Mouse (Mus musculus): ENCODE measurements around the gene Dis3l2. TPM values are rescaled to one million over a fixed set of nuclear protein-coding genes. Genes with fewer than 3 reads are reported as not detected.

The Dis3l2 gene
- polyA plus RNA-seq (2015; fragmentation: Nextera tagmentation; extraction: Ambion mirVana): 32.9 and 34.2 TPM in 2 replicates

DNA sequence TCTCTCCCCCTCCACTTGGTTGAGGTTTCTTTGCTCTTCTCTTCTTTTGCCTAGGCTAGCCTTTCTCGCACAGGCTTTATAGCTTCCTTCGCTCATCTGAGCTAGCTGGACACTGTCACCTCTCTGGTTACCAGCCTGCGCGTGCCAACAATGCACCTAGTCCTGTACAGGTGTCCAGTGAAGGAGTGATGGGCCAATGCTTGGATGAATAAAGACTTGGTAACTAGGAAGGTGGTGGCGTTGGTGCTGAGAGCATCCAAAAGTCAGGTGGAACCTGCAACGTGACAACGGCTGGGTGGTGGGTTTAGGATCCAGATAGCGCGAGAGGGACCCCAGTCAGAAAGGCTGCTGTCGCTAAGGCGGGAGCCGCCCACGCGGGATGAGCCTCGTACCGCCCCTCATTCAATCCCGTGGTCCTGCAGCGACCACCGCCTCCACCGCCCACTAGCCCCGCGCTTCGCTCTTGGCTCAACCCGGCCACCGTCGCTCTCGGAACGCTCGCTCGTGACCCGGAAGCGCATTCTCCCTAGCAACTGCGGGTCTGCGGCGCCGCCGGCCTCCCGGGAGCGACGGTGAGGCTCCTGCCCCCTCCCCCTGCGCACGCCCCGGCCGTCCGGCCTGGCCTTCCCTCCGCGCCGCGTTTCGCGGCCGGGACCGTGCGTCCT lies at the start of gene Dis3l2:
Dis3l2 (plus strand) TSS at position 509 of the 665 bp plus-strand sequence.
- 2% methylated on average over 53 of the region's 54 CpGs for WGBS
- ATAC-seq (ENCODE audit: low FRiP score): peak; percentile 98
- Histone ChIP-seq H3K4me1 (peaks cover 26% of the 10 kb centered on the region), H3K27me3 (replicated peaks) (no peaks in the 10 kb centered on the region), H3K27ac (replicated peaks) (peak within 1 kb of the TSS; percentile 91), H3K4me3 (replicated peaks) (peak within 1 kb of the TSS; percentile 87), H3K9me3 (replicated peaks) (no peaks in the 10 kb centered on the region), H3K36me3 (no peaks in the 10 kb centered on the region), H3K9ac (replicated peaks) (peak within 1 kb of the TSS; percentile 86), H3K4me2 (peak within 1 kb of the TSS; percentile 64)

DNA sequence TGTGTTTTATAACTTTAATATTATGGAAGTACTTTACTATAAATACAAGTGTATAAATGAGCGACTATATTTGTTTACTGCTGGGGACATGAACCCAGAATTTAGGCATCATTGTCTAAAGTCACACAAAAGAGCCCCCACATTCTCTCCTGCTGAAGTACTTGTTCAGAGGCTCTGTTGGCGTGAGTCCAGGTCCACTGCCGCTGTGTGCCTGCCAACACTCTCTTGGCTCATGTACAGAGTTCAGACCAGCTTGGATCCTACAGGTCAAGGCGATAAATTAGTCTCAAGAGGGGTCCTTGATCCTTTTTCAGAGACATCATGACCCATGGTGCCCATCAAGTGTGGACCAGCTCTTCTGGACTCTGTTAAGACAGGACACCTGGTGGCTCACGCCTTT lies 46.5 kb upstream of the Dis3l2 start:
- Histone ChIP-seq H3K4me2 (no peak overlapping the region), H3K27ac (replicated peaks) (no peak overlapping the region), H3K4me3 (replicated peaks) (no peak overlapping the region), H3K27me3 (replicated peaks) (no peaks in the 10 kb centered on the region), H3K36me3 (no peaks in the 10 kb centered on the region), H3K9me3 (replicated peaks) (no peaks in the 10 kb centered on the region), H3K4me1 (no peaks in the 10 kb centered on the region), H3K9ac (replicated peaks) (no peak overlapping the region)
- no peak for ATAC-seq (ENCODE audit: low FRiP score)
- WGBS: 85% methylated on average over 5 of the region's 5 CpGs

DNA sequence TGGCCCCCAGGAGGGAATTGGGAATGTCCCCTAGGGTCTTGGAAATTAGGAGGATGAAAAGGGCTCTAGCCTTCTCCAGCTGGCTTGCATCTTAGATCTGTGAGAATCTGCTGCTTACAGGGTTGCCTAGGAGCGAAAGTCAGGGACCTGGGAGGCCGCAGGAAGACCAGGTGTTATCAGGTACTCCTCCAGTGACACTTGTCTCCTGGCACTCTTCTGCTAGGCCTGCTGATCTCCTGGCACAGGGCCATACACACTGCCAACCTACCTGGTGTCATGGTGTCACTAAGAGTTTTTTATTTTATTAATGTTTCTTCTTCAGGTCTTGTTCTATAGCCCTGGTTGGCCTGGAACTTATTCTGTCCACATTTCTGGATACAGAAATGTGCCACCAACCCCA lies 38.5 kb upstream of the Dis3l2 start:
- no peak overlapping the region for H3K27ac ChIP-seq (replicated peaks)
- no peak overlapping the region for H3K4me2 ChIP-seq
- no peak overlapping the region for H3K4me3 ChIP-seq (replicated peaks)
- no peak overlapping the region for H3K9ac ChIP-seq (replicated peaks)
- no peaks in the 10 kb centered on the region for H3K36me3 ChIP-seq
- peaks cover 10% of the 10 kb centered on the region for H3K4me1 ChIP-seq
- H3K27me3 ChIP-seq (replicated peaks): 0 out of 2 replicates have a peak, but pooled peaks cover 9% of the 10 kb centered on the region
- ATAC-seq (ENCODE audit: low FRiP score): no peak
- H3K9me3 ChIP-seq (replicated peaks): no peaks in the 10 kb centered on the region
- 83% methylated on average over 2 of the region's 2 CpGs for WGBS

DNA sequence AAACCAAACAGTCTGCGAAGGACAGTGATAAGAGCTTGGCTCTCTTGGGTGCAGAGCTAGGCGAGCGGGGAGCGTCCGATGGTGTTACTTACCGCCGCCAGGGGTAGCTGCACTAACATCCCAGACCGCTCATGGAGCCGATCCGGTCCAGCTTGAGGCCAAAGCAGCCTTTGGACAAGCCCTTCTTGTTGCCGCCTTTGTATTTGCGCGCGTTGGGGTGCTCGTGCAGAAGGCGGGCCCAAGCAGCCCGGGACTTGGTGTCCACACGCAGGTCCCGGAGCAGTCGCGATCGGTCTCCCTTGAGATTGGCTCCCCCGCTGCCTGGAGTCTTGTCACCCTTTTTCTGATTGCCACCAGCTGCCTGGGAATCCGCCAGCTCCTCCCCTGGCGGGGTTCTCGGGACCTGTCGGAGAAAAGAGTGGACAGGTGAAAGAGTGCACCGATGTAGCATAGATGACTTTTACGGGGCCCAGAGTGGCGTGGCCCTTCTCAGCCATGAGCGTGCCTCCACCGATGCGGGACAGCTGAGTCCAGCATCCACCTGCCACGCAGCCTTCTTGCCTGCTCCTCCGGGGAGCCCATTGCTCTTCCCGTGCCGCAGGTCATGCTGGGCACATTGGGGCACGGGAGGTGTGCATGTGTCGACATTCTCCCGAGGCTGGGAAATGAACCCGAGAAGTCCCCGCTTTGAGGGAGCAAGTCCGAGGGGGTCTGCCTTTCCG lies 33.9 kb upstream of the Dis3l2 start:
- peaks cover 16% of the 10 kb centered on the region for H3K27me3 ChIP-seq (replicated peaks)
- peak overlapping the region; percentile 56 for H3K4me3 ChIP-seq (replicated peaks)
- peak overlapping the region; percentile 72 for H3K27ac ChIP-seq (replicated peaks)
- peak overlapping the region; percentile 98 for H3K4me2 ChIP-seq
- peak; percentile 69 for ATAC-seq (ENCODE audit: low FRiP score)
- H3K9ac ChIP-seq (replicated peaks): peak overlapping the region; percentile 68
- WGBS: 1% methylated on average over 43 of the region's 44 CpGs
- H3K4me1 ChIP-seq: peaks cover 16% of the 10 kb centered on the region
- no peaks in the 10 kb centered on the region for H3K36me3 ChIP-seq
- no peaks in the 10 kb centered on the region for H3K9me3 ChIP-seq (replicated peaks)

DNA sequence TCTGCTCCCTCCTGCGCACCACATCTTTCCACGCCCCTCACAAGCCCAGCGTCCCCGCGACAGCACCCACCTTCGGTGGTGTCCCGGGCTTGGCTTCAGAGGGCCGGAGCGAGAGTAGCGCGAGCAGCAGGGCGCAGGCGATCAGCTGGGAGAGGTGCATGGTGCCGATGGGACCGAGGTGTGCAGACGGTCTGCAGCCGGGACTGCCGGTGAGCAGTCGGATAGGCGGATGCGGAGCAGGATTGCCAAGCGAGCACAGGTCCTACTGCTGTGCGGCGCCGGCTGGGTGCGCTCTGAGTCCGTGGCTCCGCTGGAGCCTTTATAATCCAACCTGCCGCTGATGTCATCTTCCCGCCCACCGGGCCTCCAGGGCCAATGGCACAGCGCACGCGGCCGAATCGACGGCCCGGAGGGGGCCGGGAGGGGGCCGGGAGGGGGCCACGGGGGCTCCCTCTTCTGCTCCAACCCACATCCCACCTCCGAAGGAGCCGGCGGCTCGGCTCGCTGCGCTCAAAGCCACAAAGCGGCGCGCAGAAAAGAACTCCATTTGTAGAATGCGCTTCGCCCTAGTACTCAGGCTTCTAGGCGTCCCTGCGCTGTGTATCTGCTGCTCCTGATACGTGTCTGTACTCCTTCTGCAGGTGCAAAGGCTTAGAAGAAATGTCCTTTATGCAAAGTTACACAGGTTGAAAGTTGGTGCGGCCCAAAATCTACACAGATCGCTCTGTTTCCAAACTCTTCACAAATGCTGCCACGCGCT lies 33.1 kb upstream of the Dis3l2 start, which contains the start of gene Nppc:
Nppc (minus strand) TSS at position 293 of the 760 bp plus-strand sequence.
- H3K4me2 ChIP-seq: peak within 1 kb of the TSS; percentile 98
- H3K27ac ChIP-seq (replicated peaks): peak within 1 kb of the TSS; percentile 72
- peak; percentile 96 for ATAC-seq (ENCODE audit: low FRiP score)
- H3K27me3 ChIP-seq (replicated peaks): peaks cover 16% of the 10 kb centered on the region
- peaks cover 16% of the 10 kb centered on the region for H3K4me1 ChIP-seq
- peak within 1 kb of the TSS; percentile 56 for H3K4me3 ChIP-seq (replicated peaks)
- no peaks in the 10 kb centered on the region for H3K9me3 ChIP-seq (replicated peaks)
- 3% methylated on average over 59 of the region's 59 CpGs for WGBS
- H3K9ac ChIP-seq (replicated peaks): peak within 1 kb of the TSS; percentile 68
- no peaks in the 10 kb centered on the region for H3K36me3 ChIP-seq

DNA sequence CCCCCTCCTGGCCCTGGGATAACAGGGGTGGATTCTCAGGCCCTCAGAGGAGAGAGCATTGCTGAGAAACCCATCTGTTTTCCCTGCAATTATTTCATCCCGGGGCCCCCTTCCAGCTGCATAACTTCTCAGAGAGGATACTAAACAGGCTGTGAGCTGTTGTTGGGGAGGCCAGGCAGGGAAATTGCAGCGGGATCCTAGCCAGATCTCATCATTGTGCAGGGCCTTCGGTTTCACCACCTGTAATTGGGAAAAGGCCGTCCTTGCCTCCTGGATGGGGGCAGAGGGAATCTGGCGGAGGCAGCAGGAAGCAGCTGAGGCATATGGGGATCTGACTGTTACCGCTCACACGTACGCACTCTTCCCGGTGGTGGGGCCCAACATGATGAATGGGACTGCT lies 29.2 kb upstream of the Dis3l2 start:
- Histone ChIP-seq H3K4me2 (no peak overlapping the region), H3K9ac (replicated peaks) (no peak overlapping the region), H3K27me3 (replicated peaks) (peaks cover 8% of the 10 kb centered on the region), H3K27ac (replicated peaks) (no peak overlapping the region), H3K4me3 (replicated peaks) (no peak overlapping the region), H3K36me3 (no peaks in the 10 kb centered on the region), H3K9me3 (replicated peaks) (no peaks in the 10 kb centered on the region), H3K4me1 (peaks cover 11% of the 10 kb centered on the region)
- ATAC-seq (ENCODE audit: low FRiP score): no peak
- WGBS: 49% methylated on average over 9 of the region's 9 CpGs

DNA sequence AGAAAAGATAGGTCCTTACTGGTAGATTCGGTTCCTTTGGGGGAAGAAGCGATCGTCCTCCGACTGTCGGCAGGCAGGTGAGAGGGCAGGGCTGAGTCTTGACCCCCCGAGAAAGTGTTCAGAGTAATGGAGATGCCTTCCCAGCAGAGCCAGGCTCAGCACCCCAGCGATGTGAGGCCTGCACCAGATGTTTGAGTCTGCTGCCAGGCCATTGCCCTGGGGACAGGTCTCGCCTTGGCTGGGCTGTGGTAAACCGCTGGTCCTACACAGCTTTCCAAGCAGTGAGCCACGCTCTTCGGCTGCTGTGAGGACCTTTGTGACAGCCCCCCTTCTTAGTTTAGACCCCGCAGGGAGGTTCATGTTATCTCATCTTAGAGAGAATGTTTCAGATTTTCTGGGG lies 28.5 kb upstream of the Dis3l2 start:
- ATAC-seq (ENCODE audit: low FRiP score): no peak
- H3K36me3 ChIP-seq: no peaks in the 10 kb centered on the region
- H3K4me1 ChIP-seq: peaks cover 5% of the 10 kb centered on the region
- H3K9me3 ChIP-seq (replicated peaks): no peaks in the 10 kb centered on the region
- 85% methylated on average over 12 of the region's 12 CpGs for WGBS
- H3K9ac ChIP-seq (replicated peaks): no peak overlapping the region
- no peak overlapping the region for H3K4me2 ChIP-seq
- no peak overlapping the region for H3K4me3 ChIP-seq (replicated peaks)
- H3K27ac ChIP-seq (replicated peaks): no peak overlapping the region
- peaks cover 8% of the 10 kb centered on the region for H3K27me3 ChIP-seq (replicated peaks)

DNA sequence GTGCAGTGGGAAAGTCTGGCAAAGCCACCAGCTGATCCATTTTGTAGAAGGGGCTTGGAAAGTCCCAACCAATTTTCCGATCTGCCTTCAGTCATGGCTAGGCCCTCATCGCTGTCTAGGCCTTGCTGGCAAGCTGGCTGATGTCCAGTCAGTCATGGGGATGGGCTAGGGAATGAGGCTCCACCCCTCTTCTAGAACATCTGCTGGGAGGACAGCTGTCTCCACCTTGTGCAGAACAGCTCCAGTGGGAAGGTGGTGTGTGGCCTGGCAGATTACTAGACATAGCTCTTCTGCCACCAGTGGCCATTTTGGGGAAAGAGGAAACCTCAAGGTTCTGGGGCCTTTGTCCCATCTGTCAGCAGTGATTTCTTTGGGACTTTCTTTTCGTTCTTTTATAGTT lies 26.0 kb upstream of the Dis3l2 start:
- no peak for ATAC-seq (ENCODE audit: low FRiP score)
- Histone ChIP-seq H3K4me3 (replicated peaks) (no peak overlapping the region), H3K27ac (replicated peaks) (no peak overlapping the region), H3K36me3 (no peaks in the 10 kb centered on the region), H3K9ac (replicated peaks) (no peak overlapping the region), H3K9me3 (replicated peaks) (no peaks in the 10 kb centered on the region), H3K4me2 (no peak overlapping the region), H3K4me1 (no peaks in the 10 kb centered on the region), H3K27me3 (replicated peaks) (no peaks in the 10 kb centered on the region)
- WGBS: 83% methylated on average over 3 of the region's 3 CpGs

DNA sequence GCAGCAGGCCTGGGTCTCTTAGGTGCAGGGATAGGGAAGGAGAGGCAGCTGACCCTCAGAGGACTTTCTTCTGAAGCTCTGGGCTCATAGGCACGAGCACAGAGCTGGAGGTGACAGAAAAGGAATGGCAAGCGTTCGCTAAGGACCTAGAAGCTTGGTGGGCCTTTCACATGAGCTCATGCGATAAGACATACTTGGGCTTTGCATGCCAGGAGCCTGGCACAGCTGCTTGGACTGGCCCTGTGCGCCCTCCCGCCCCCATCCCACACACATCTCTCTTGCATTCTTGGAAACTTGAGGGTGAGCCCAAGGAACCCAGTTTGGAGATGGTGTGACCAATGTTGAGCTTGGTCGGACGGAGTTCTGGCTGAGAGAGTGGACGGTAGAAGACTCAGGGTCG lies 24.9 kb upstream of the Dis3l2 start:
- Histone ChIP-seq H3K36me3 (no peaks in the 10 kb centered on the region), H3K9me3 (replicated peaks) (no peaks in the 10 kb centered on the region), H3K4me2 (no peak overlapping the region), H3K4me1 (no peaks in the 10 kb centered on the region), H3K27me3 (replicated peaks) (no peaks in the 10 kb centered on the region), H3K4me3 (replicated peaks) (no peak overlapping the region), H3K9ac (replicated peaks) (no peak overlapping the region), H3K27ac (replicated peaks) (no peak overlapping the region)
- 91% methylated on average over 10 of the region's 10 CpGs for WGBS
- ATAC-seq (ENCODE audit: low FRiP score): no peak

DNA sequence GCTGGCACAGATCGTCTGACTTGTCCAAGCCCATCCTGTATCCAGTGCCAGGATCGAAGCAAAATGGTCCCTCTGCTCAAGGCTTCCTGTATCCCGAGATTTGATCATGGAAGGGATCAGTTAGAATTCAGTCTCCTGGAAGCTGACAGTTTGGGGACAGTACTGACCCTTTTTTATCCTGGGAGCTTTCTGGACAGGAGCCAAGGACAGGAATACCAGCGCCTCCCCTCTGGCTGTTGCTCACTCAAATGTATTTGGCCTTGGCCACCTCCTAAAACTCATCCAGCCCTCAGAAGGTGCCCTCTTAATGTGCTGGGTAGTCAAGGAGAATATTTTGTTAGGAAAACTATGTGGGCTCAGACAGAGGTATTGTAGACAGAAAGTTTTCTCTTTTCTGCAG lies 16.4 kb upstream of the Dis3l2 start:
- no peaks in the 10 kb centered on the region for H3K9me3 ChIP-seq (replicated peaks)
- no peaks in the 10 kb centered on the region for H3K36me3 ChIP-seq
- no peaks in the 10 kb centered on the region for H3K27me3 ChIP-seq (replicated peaks)
- no peak overlapping the region for H3K4me3 ChIP-seq (replicated peaks)
- H3K4me1 ChIP-seq: no peaks in the 10 kb centered on the region
- 87% methylated on average over 4 of the region's 4 CpGs for WGBS
- H3K9ac ChIP-seq (replicated peaks): no peak overlapping the region
- ATAC-seq (ENCODE audit: low FRiP score): no peak
- no peak overlapping the region for H3K4me2 ChIP-seq
- H3K27ac ChIP-seq (replicated peaks): no peak overlapping the region

DNA sequence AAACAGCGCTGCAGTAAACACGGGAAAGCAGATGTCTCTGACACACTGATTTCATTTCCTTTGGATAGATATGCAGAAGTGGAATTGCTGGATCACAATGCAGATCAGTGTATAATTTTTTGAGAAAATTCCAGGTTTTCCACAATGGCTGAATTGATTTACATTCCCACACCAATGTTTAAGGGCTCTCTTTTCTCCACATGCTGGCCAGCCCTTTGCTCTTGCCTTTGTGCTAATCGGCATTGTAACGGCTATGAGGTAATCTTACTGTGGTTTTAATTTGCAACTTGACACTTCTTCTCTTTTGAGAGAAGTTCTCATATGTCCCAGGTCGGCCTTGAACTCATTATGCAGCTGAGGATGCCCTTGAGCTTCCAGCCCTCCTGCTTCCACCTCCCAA lies 12.6 kb upstream of the Dis3l2 start:
- Histone ChIP-seq H3K27me3 (replicated peaks) (no peaks in the 10 kb centered on the region), H3K36me3 (no peaks in the 10 kb centered on the region), H3K4me3 (replicated peaks) (no peak overlapping the region), H3K4me1 (no peaks in the 10 kb centered on the region), H3K9ac (replicated peaks) (no peak overlapping the region), H3K27ac (replicated peaks) (no peak overlapping the region), H3K4me2 (no peak overlapping the region), H3K9me3 (replicated peaks) (no peaks in the 10 kb centered on the region)
- no peak for ATAC-seq (ENCODE audit: low FRiP score)
- WGBS: 68% methylated on average over 5 of the region's 5 CpGs
